Mouse (Mus musculus): ENCODE results near the gene Tcf12. TPM values are rescaled to one million over a fixed set of nuclear protein-coding genes. Genes with fewer than 3 reads are reported as not detected.

The Tcf12 gene
- polyA plus RNA-seq, 1 experiment from 2014 or later: 8.2 TPM

GRCm38 (mm10) chr9:71874761-71875160, 236.9 kb downstream of the Tcf12 start:
- WGBS (ENCODE audit: insufficient replicate concordance): 81% methylated on average over 2 of the region's 2 CpGs
- H3K4me2 ChIP-seq (ENCODE audit: low read depth, low read length): no peak overlapping the region
- H3K9me3 ChIP-seq (replicated peaks; ENCODE audit: control insufficient read depth, low read length): no peaks in the 10 kb centered on the region
- H3K9ac ChIP-seq (ENCODE audit: low read depth, low read length): no peak overlapping the region
- H3K27ac ChIP-seq (ENCODE audit: low read length): no peak overlapping the region
- ATAC-seq (ENCODE audit: low read depth): no peak
- no peaks in the 10 kb centered on the region for H3K4me1 ChIP-seq (ENCODE audit: control insufficient read depth, low read depth, low read length)
- H3K27me3 ChIP-seq (ENCODE audit: control insufficient read depth, insufficient read depth, low read depth, low read length): no peaks in the 10 kb centered on the region
- no peaks in the 10 kb centered on the region; the same call in 1 of the 2 replicates for H3K36me3 ChIP-seq (ENCODE audit: control insufficient read depth, insufficient read depth)
- no peak overlapping the region for H3K4me3 ChIP-seq (ENCODE audit: low read depth, low read length)

GRCm38 (mm10) chr9:71874035-71874572, 237.6 kb downstream of the Tcf12 start:
- H3K4me3 ChIP-seq (ENCODE audit: low read depth, low read length): no peak overlapping the region
- H3K27ac ChIP-seq (ENCODE audit: low read length): no peak overlapping the region
- no peak for ATAC-seq (ENCODE audit: low read depth)
- H3K9ac ChIP-seq (ENCODE audit: low read depth, low read length): no peak overlapping the region
- no peaks in the 10 kb centered on the region for H3K27me3 ChIP-seq (ENCODE audit: control insufficient read depth, insufficient read depth, low read depth, low read length)
- no peaks in the 10 kb centered on the region; the same call in 1 of the 2 replicates for H3K36me3 ChIP-seq (ENCODE audit: control insufficient read depth, insufficient read depth)
- no peak overlapping the region for H3K4me2 ChIP-seq (ENCODE audit: low read depth, low read length)
- H3K9me3 ChIP-seq (replicated peaks; ENCODE audit: control insufficient read depth, low read length): no peaks in the 10 kb centered on the region
- H3K4me1 ChIP-seq (ENCODE audit: control insufficient read depth, low read depth, low read length): no peaks in the 10 kb centered on the region
- 56% methylated on average over 3 of the region's 3 CpGs for WGBS (ENCODE audit: insufficient replicate concordance)

GRCm38 (mm10) chr9:71863338-71863737, 248.3 kb downstream of the Tcf12 start:
- Histone ChIP-seq H3K36me3 (ENCODE audit: control insufficient read depth, insufficient read depth) (peaks cover 4% of the 10 kb centered on the region; the same call in 1 of the 2 replicates), H3K4me1 (ENCODE audit: control insufficient read depth, low read depth, low read length) (no peaks in the 10 kb centered on the region), H3K27ac (ENCODE audit: low read length) (no peak overlapping the region), H3K4me3 (ENCODE audit: low read depth, low read length) (no peak overlapping the region), H3K9me3 (replicated peaks; ENCODE audit: control insufficient read depth, low read length) (no peaks in the 10 kb centered on the region), H3K9ac (ENCODE audit: low read depth, low read length) (no peak overlapping the region), H3K4me2 (ENCODE audit: low read depth, low read length) (no peak overlapping the region), H3K27me3 (ENCODE audit: control insufficient read depth, insufficient read depth, low read depth, low read length) (no peaks in the 10 kb centered on the region)
- WGBS (ENCODE audit: insufficient replicate concordance): 79% methylated on average over 7 of the region's 7 CpGs
- ATAC-seq (ENCODE audit: low read depth): no peak

- no peak for ATAC-seq (ENCODE audit: low read depth)
Observed at GRCm38 (mm10) chr9:71861629-71862028, 250.0 kb downstream of the Tcf12 start.

GRCm38 (mm10) chr9:71857926-71858325, 253.7 kb downstream of the Tcf12 start:
- no peak overlapping the region for H3K27ac ChIP-seq (ENCODE audit: low read length)
- no peaks in the 10 kb centered on the region for H3K9me3 ChIP-seq (replicated peaks; ENCODE audit: control insufficient read depth, low read length)
- H3K4me3 ChIP-seq (ENCODE audit: low read depth, low read length): no peak overlapping the region
- peaks cover 16% of the 10 kb centered on the region for H3K36me3 ChIP-seq (ENCODE audit: control insufficient read depth, insufficient read depth)
- ATAC-seq (ENCODE audit: low read depth): no peak
- WGBS (ENCODE audit: insufficient replicate concordance): 68% methylated on average over 1 of the region's 1 CpGs
- H3K4me1 ChIP-seq (ENCODE audit: control insufficient read depth, low read depth, low read length): no peaks in the 10 kb centered on the region
- no peak overlapping the region for H3K9ac ChIP-seq (ENCODE audit: low read depth, low read length)
- no peaks in the 10 kb centered on the region for H3K27me3 ChIP-seq (ENCODE audit: control insufficient read depth, insufficient read depth, low read depth, low read length)
- no peak overlapping the region for H3K4me2 ChIP-seq (ENCODE audit: low read depth, low read length)

More at GRCm38 (mm10) chr9:71861629-71862028, 250.0 kb downstream of the Tcf12 start:
- no peak overlapping the region for H3K27ac ChIP-seq (ENCODE audit: low read length)
- H3K4me2 ChIP-seq (ENCODE audit: low read depth, low read length): no peak overlapping the region
- H3K9ac ChIP-seq (ENCODE audit: low read depth, low read length): no peak overlapping the region
- no peaks in the 10 kb centered on the region for H3K9me3 ChIP-seq (replicated peaks; ENCODE audit: control insufficient read depth, low read length)
- peaks cover 5% of the 10 kb centered on the region; the same call in 1 of the 2 replicates for H3K36me3 ChIP-seq (ENCODE audit: control insufficient read depth, insufficient read depth)
- 34% methylated on average over 2 of the region's 2 CpGs for WGBS (ENCODE audit: insufficient replicate concordance)
- H3K4me1 ChIP-seq (ENCODE audit: control insufficient read depth, low read depth, low read length): no peaks in the 10 kb centered on the region
- H3K4me3 ChIP-seq (ENCODE audit: low read depth, low read length): no peak overlapping the region
- H3K27me3 ChIP-seq (ENCODE audit: control insufficient read depth, insufficient read depth, low read depth, low read length): no peaks in the 10 kb centered on the region

- H3K36me3 ChIP-seq (ENCODE audit: control insufficient read depth, insufficient read depth): peaks cover 19% of the 10 kb centered on the region
- 65% methylated on average over 3 of the region's 3 CpGs for WGBS (ENCODE audit: insufficient replicate concordance)
- ATAC-seq (ENCODE audit: low read depth): no peak
Observed at GRCm38 (mm10) chr9:71853904-71854303, 257.8 kb downstream of the Tcf12 start.

GRCm38 (mm10) chr9:71850283-71850682, 261.4 kb downstream of the Tcf12 start:
- Histone ChIP-seq H3K4me3 (ENCODE audit: low read depth, low read length) (no peak overlapping the region), H3K36me3 (ENCODE audit: control insufficient read depth, insufficient read depth) (peaks cover 13% of the 10 kb centered on the region)
- WGBS (ENCODE audit: insufficient replicate concordance): 32% methylated on average over 1 of the region's 1 CpGs

More at GRCm38 (mm10) chr9:71853904-71854303, 257.8 kb downstream of the Tcf12 start:
- Histone ChIP-seq H3K4me3 (ENCODE audit: low read depth, low read length) (no peak overlapping the region), H3K9me3 (replicated peaks; ENCODE audit: control insufficient read depth, low read length) (no peaks in the 10 kb centered on the region), H3K27ac (ENCODE audit: low read length) (no peak overlapping the region), H3K9ac (ENCODE audit: low read depth, low read length) (no peak overlapping the region), H3K4me1 (ENCODE audit: control insufficient read depth, low read depth, low read length) (no peaks in the 10 kb centered on the region), H3K4me2 (ENCODE audit: low read depth, low read length) (no peak overlapping the region), H3K27me3 (ENCODE audit: control insufficient read depth, insufficient read depth, low read depth, low read length) (no peaks in the 10 kb centered on the region)

GRCm38 (mm10) chr9:71848392-71848791, 263.3 kb downstream of the Tcf12 start:
- Histone ChIP-seq H3K9ac (ENCODE audit: low read depth, low read length) (no peak overlapping the region), H3K4me1 (ENCODE audit: control insufficient read depth, low read depth, low read length) (no peaks in the 10 kb centered on the region; the same call in 1 of the 2 replicates), H3K27me3 (ENCODE audit: control insufficient read depth, insufficient read depth, low read depth, low read length) (no peaks in the 10 kb centered on the region), H3K27ac (ENCODE audit: low read length) (no peak overlapping the region), H3K4me2 (ENCODE audit: low read depth, low read length) (no peak overlapping the region), H3K9me3 (replicated peaks; ENCODE audit: control insufficient read depth, low read length) (no peaks in the 10 kb centered on the region), H3K4me3 (ENCODE audit: low read depth, low read length) (no peak overlapping the region), H3K36me3 (ENCODE audit: control insufficient read depth, insufficient read depth) (peaks cover 13% of the 10 kb centered on the region)
- no peak for ATAC-seq (ENCODE audit: low read depth)
- 39% methylated on average over 3 of the region's 3 CpGs for WGBS (ENCODE audit: insufficient replicate concordance)

More at GRCm38 (mm10) chr9:71850283-71850682, 261.4 kb downstream of the Tcf12 start:
- Histone ChIP-seq H3K9ac (ENCODE audit: low read depth, low read length) (no peak overlapping the region), H3K4me1 (ENCODE audit: control insufficient read depth, low read depth, low read length) (no peaks in the 10 kb centered on the region; the same call in 1 of the 2 replicates), H3K4me2 (ENCODE audit: low read depth, low read length) (no peak overlapping the region), H3K9me3 (replicated peaks; ENCODE audit: control insufficient read depth, low read length) (no peaks in the 10 kb centered on the region), H3K27me3 (ENCODE audit: control insufficient read depth, insufficient read depth, low read depth, low read length) (no peaks in the 10 kb centered on the region), H3K27ac (ENCODE audit: low read length) (no peak overlapping the region)
- no peak for ATAC-seq (ENCODE audit: low read depth)

GRCm38 (mm10) chr9:71847921-71848320, 263.8 kb downstream of the Tcf12 start:
- H3K4me3 ChIP-seq (ENCODE audit: low read depth, low read length): no peak overlapping the region
- H3K27me3 ChIP-seq (ENCODE audit: control insufficient read depth, insufficient read depth, low read depth, low read length): no peaks in the 10 kb centered on the region
- ATAC-seq (ENCODE audit: low read depth): no peak
- H3K36me3 ChIP-seq (ENCODE audit: control insufficient read depth, insufficient read depth): peaks cover 11% of the 10 kb centered on the region
- WGBS (ENCODE audit: insufficient replicate concordance): 40% methylated on average over 9 of the region's 9 CpGs
- no peaks in the 10 kb centered on the region; the same call in 1 of the 2 replicates for H3K4me1 ChIP-seq (ENCODE audit: control insufficient read depth, low read depth, low read length)
- no peak overlapping the region for H3K27ac ChIP-seq (ENCODE audit: low read length)
- H3K4me2 ChIP-seq (ENCODE audit: low read depth, low read length): no peak overlapping the region
- no peaks in the 10 kb centered on the region for H3K9me3 ChIP-seq (replicated peaks; ENCODE audit: control insufficient read depth, low read length)
- H3K9ac ChIP-seq (ENCODE audit: low read depth, low read length): no peak overlapping the region
